ENCODE assay signal across 8 mouse cellular contexts in the genomic region with DNA sequence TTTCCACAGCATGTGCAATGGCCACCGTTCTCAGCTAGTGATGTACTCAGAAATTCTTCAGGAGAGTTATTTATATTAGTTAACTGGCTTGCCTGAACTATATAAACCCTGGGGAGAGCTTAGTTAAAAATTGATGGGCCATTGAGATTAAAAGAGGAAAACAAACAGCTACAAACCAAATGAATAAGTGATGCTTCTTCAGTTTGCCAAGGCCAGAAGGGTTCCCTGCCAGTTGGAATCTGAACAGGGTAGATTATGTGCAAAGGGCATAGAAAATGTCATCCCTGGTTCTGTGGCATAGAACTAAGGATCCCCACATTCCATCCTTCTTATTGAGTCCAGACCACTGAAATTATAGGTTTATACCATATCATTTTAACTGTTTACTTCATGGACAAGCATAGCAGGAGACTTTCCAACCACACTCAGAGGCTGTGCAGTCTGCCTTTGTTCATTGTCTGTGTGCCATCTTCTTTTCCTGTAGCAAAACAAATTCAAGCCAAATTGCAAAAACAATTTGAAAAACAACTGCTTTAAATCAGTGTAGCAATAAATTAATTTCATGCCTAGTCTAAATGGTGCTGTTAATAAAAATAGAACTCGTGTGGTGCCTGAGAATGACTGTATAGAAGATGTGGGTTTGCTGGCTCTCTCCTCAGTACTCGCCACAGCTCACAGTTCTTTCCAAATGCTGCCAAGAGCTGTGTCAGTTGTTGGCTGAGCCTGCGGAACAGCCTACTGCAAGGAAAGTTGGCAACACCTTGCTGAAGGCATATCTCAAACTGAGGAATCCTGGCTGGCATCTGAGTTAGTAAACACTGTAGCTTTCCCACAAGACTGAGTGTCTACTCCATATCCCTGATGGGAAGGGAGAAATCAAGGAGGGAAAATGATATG.
DNase-seq lines count a peak whose midpoint lies in the region; ATAC-seq and TF ChIP-seq lines count a peak whose summit lies in the region.
"Had no signal": no experiment of that assay in that cellular context is flagged by ENCODE, and none has a peak within 500 bp of the region (broad histone marks: within the 10 kb centered on the region; RNA-seq: fewer than 3 reads in every experiment).

No protein-coding gene starts in this region.

- ATAC-seq in hindbrain, embryonic 15.5 days (ENCODE audit: low FRiP score, low read depth), result peak; percentile 79
- ATAC-seq in hindbrain, embryonic 13.5 days (ENCODE audit: low FRiP score), result no peak
- peak; percentile 90 for ATAC-seq in forebrain, postnatal 0 days
- no peak for ATAC-seq in monocyte, adult 5-6 weeks (replicated peaks; ENCODE audit: insufficient number of reproducible peaks, low FRiP score, low TSS enrichment, poor library complexity, severe bottlenecking)

- TF ChIP-seq CTCF in forebrain, postnatal 0 days (IDR thresholded peaks at IDR 0.05; ENCODE audit: low read depth), result no peak

- intact Hi-C loops in left cerebral cortex, postnatal 25 days (cut with DNase I), result no loop called here

- H3K9ac ChIP-seq in hindbrain, embryonic 15.5 days, result no peak overlapping the region
- no peak overlapping the region for H3K9ac ChIP-seq in hindbrain, embryonic 13.5 days
- H3K9ac ChIP-seq in forebrain, postnatal 0 days, result no peak overlapping the region

- no peaks in the 10 kb centered on the region; the same call in 1 of the 2 replicates for H3K4me1 ChIP-seq in hindbrain, embryonic 15.5 days (replicated peaks)
- H3K4me1 ChIP-seq in hindbrain, embryonic 13.5 days (replicated peaks), result no peaks in the 10 kb centered on the region
- no peaks in the 10 kb centered on the region; the same call in 1 of the 2 replicates for H3K4me1 ChIP-seq in forebrain, postnatal 0 days (ENCODE audit: insufficient read depth)

- no peak overlapping the region for H3K27ac ChIP-seq in hindbrain, embryonic 15.5 days (replicated peaks)
- no peak overlapping the region for H3K27ac ChIP-seq in hindbrain, embryonic 13.5 days
- H3K27ac ChIP-seq in forebrain, postnatal 0 days (ENCODE audit: low read depth, low read length), result no peak overlapping the region
- H3K27ac ChIP-seq: macrophage had no signal

- no peak overlapping the region for H3K4me3 ChIP-seq in hindbrain, embryonic 15.5 days
- H3K4me3 ChIP-seq in hindbrain, embryonic 13.5 days, result no peak overlapping the region
- no peak overlapping the region for H3K4me3 ChIP-seq in forebrain, postnatal 0 days (ENCODE audit: low read depth, low read length)

- no peaks in the 10 kb centered on the region for H3K9me3 ChIP-seq in hindbrain, embryonic 15.5 days
- H3K9me3 ChIP-seq in hindbrain, embryonic 13.5 days, result no peaks in the 10 kb centered on the region
- no peaks in the 10 kb centered on the region for H3K9me3 ChIP-seq in forebrain, postnatal 0 days (ENCODE audit: low read length)

- H3K27me3 ChIP-seq in hindbrain, embryonic 15.5 days, result no peaks in the 10 kb centered on the region
- H3K27me3 ChIP-seq in hindbrain, embryonic 13.5 days, result no peaks in the 10 kb centered on the region
- H3K27me3 ChIP-seq in forebrain, postnatal 0 days (ENCODE audit: insufficient read depth, low read length), result no peaks in the 10 kb centered on the region

- DNase-seq in cerebellum, adult 11-12 months, result peak; percentile 75
- peak; percentile 79 for DNase-seq in forebrain, postnatal 0 days
- peak; percentile 56 to 95 for DNase-seq in left cerebral cortex, postnatal 25 days (ENCODE audit: low spot score in 2 of 2)
- no peak for DNase-seq in retina, postnatal 1 day

- H3K36me3 ChIP-seq in hindbrain, embryonic 15.5 days, result no peaks in the 10 kb centered on the region
- no peaks in the 10 kb centered on the region for H3K36me3 ChIP-seq in hindbrain, embryonic 13.5 days
- H3K36me3 ChIP-seq in forebrain, postnatal 0 days (ENCODE audit: insufficient read depth), result no peaks in the 10 kb centered on the region

- H3K4me2 ChIP-seq in hindbrain, embryonic 15.5 days, result no peak overlapping the region
- H3K4me2 ChIP-seq in hindbrain, embryonic 13.5 days, result no peak overlapping the region
- H3K4me2 ChIP-seq in forebrain, postnatal 0 days (ENCODE audit: low read depth), result no peak overlapping the region

- 51% methylated on average over 4 of the region's 4 CpGs for WGBS in hindbrain, embryonic 15.5 days
- 77% methylated on average over 4 of the region's 4 CpGs for WGBS in hindbrain, embryonic 13.5 days
- WGBS in forebrain, postnatal 0 days, result 51% methylated on average over 4 of the region's 4 CpGs

Comparison
In these comparisons a context has a peak if more than half of its experiments do, and no peak if none do; other contexts are left out.
1. ATAC-seq: peak in hindbrain, embryonic 15.5 days (single experiment) and forebrain, postnatal 0 days (single experiment); none in hindbrain, embryonic 13.5 days (single experiment) and monocyte, adult 5-6 weeks (single experiment).